Mouse (Mus musculus): ENCODE data around the gene Ankrd61.

The Ankrd61 gene

DNA sequence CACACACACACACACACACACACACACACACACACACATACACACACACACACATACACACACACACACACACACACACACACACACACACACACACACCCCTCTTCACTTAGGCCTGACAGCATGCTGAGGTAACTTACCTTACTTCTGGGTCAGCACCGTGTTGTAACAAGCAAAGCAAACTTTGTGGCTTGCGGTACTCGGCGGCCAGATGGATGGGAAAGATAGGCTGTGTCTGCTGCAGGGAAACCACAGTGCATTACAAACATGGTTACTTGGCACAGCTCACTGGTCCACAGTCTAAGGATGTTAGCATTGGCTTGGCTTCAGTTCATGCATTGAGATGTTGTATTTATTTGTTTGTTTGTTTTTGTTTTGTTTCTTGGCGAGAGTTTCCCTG, 4.1 kb downstream of the Ankrd61 start:
- no peak for DNase-seq (ENCODE audit: extremely low spot score)

DNA sequence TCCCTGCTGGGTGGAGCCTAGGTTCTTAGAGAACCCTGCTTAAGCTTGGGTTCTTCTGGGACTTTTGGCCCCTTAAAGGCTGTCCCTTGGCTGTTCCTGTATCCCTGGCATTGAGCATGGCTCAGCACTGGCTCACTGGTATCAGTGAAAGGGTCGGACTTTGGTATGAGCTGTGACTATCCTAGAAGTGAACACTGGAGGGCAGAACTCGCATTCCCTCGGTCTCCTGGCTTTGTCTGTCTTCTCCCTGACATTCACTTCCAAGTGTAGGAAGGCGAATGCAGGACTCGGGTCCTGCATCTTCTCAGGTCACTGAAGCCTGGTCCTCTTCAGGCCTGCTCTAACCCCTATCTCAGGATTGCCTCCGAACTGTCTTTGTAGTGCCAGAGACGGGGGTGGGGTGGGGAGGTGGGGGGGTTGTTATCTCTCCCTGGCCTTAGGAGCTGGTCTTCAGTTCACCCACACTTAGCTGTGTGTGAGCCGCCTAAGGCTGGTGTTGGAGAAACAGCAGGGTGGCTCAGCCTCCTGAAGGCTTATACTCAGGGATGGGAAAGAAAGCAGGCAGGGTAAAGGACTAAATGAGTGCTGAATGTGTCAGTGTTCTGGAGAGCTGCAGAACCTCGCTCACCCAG, 5.1 kb downstream of the Ankrd61 start:
- DNase-seq (ENCODE audit: extremely low spot score) = no peak

DNA sequence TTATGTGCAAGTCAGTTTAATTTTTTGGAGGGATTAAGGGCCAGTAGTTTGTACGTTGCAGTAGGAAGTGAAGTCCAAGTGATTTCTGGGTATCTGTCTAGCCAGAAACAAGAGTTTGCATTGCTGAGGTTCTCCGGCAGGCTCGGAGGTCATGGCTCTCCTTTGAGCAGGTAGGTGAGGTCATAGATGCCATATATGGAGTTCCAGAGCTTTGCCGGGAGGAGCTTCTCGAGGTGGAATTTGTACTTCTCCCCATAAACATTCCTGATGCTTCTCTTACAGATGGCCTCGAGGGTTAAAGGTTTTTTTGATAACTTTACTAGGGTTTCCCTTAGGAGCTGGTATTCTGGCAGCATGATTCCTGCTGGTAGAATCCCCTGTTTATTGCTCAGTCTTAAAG, 6.7 kb downstream of the Ankrd61 start:
- no peak for DNase-seq (ENCODE audit: extremely low spot score)

DNA sequence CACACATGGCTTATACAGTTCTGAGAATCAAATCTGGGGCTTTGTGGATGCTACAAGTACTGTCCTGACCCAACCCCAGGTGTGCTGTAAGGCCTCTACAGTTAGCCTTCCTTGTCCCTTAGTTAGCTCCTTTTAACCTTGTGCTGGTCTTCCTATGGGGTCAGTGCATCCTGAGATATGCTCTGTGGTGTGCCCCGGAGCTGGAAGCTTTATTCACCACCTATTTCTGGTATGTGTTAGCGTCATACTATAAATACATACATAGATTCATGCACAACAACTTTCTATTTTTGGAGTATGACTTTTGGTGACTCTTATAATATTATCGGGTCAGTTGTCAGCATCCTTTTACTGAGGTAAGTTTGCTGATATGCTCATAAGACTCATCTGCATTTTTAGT, 12.2 kb downstream of the Ankrd61 start:
- DNase-seq (ENCODE audit: extremely low spot score) = no peak

DNA sequence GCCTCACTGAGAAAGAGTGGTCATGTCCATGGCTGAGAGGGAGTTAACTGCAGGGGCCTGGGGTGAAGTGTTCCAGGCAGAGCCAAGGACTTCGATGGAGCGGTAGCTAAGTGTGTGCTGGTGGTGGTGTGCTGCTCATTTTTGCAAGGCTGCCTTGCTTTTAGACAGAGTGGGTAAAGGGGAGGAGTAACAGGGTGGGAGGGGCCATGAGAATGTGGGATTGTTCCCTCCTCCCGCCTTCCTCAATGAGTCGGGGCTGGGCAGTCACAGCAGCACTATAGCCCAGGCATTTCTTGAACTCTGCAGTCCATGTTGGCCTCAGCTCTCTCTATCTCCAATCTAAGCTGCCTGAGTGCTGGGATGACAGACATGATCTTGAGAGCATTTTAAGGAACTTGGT, 22.9 kb downstream of the Ankrd61 start:
- DNase-seq (ENCODE audit: extremely low spot score) = no peak

DNA sequence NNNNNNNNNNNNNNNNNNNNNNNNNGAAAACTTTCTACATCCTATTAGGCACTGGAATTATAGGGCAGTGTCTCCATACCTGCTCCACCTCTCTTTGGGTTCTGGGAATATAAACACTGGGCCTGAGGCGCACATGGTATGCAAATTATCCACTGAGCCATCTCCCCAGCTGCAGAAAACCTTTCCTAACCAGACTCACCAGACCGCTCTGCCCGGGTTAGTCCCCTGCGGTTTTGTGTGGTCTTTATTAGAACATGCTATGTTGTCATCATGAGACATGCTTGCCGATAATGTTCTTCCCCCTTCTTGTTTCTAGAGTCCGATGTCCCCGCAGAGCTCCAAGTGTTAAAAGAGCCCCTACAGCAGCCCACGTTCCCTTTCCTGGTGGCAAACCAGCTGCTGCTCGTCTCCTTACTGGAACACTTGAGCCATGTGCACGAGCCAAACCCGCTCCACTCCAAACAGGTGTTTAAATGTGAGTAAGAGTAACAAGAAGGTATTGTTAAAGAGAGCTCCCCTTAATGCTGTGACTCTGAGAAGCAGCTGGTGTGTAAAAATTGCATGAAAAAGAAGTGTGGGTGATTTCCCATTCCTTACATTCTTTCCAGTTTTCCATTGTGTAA, 25.8 kb downstream of the Ankrd61 start:
- no peak for DNase-seq (ENCODE audit: extremely low spot score)
